Mouse (Mus musculus) kidney, adult 9 months (tissue): ENCODE results near the gene Polr3gl.

ENCODE experiments used
- DNase-seq: peaks from one replicate; pipeline ENCODE4 v3.0.0; 2022

The Polr3gl gene

DNA sequence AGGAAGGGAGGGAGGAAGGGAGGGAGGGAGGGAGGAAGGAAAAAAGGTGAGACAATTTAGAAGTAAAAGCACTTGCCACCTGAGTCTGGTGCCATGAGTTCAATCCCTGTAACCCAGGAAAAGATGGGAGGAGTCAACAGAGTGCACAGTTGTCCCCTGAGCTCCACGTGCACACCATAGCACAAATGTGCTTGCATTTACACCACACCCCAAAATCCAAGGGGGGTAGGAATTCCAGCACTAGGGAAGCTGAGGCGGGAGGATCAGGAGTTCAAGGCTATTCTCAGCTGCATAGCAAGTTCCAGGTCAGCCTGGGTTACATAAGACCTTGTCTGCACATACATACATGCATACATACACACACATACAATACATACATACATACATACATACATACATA is 22.6 kb downstream of the Polr3gl start:
- no peak for DNase-seq

DNA sequence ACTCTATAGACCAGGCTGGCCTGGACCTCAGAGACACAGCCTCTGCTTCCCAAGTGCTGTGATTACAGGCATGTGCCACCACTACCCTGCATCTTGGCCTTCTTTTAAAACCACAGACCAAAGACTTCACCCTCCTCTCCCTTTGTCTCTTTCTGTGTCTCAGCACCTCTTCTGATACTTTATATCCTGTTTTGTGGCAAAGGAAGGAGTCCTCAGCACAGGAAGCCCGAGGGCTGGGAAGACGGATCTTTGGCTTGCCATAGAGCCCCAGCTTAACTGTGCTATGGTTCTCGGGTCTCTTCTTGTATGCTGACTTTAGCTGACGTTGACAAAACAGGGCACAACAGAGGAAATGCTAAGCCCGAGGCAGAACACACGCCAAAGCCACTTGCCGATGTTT is 23.3 kb downstream of the Polr3gl start:
- DNase-seq = peak; percentile 42

DNA sequence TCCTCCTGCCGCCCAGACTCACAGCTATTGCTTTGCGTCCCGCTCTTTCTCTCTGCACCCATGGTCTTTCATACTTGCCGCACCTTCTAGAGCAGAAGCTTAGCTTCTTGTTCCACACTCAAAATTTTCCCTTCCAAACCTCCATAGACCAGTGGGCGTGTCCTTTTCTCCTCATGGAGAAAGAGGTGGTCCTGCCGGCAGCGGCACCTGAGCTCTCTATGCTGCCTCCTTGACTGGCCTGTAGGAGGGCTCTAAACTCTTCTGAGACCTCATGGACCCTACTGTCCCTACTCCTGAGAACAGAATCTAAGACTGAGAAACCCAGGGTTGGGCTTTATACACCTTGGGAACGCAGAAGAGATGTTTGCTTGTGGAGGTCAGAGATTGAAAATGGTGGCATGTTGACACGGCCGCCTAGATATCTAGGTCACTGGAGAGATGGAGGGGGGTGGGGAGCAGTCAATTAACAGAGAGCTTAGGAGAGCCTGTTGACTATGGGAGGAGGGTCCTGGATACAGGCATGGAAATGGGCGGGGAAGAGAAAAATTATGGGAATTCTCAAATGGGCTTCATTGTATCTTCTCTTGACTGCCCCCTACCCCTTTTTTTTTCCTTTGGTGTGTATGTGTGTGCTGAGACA is 23.9 kb downstream of the Polr3gl start:
- DNase-seq = peak; percentile 30

DNA sequence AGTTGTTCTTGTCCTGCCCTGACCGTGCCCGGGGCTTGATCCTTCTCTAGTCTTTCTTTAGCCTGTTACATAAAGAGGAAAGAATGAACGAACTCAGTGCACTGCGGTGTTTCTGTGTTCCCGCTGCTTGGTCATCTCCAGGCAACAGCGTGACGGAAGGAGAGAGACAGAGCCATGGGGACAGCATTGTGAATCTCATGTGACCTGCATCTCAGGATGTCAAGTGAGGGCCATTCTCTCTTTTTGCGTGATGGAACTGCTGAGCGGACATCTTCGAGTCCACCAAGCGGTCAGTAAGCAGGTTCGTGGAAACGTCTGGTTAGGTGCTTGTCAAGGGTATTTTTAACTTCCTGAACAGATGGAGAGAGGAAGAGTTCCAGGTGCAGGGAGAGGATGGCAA is 24.5 kb downstream of the Polr3gl start:
- peak; percentile 62 for DNase-seq

DNA sequence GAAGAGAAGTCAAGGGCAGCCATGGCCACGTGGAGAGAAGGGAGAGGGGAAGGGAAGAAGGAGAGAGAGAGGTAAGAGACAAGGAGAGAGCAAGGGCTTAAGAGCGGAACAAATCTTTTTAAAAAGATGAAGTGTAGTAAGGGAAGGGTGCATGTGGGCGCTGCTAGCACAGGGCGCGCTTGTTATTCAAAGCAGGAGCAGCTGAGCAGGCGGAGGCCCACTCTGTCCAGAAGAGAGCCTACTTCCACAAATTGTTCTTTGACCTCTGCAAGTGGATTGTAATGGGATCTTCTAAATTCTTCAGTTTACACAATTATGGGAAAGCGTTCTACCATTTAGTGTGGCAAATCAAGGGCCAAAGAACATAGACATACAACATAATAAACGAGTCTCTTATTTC is 25.4 kb downstream of the Polr3gl start:
- DNase-seq = peak; percentile 40

DNA sequence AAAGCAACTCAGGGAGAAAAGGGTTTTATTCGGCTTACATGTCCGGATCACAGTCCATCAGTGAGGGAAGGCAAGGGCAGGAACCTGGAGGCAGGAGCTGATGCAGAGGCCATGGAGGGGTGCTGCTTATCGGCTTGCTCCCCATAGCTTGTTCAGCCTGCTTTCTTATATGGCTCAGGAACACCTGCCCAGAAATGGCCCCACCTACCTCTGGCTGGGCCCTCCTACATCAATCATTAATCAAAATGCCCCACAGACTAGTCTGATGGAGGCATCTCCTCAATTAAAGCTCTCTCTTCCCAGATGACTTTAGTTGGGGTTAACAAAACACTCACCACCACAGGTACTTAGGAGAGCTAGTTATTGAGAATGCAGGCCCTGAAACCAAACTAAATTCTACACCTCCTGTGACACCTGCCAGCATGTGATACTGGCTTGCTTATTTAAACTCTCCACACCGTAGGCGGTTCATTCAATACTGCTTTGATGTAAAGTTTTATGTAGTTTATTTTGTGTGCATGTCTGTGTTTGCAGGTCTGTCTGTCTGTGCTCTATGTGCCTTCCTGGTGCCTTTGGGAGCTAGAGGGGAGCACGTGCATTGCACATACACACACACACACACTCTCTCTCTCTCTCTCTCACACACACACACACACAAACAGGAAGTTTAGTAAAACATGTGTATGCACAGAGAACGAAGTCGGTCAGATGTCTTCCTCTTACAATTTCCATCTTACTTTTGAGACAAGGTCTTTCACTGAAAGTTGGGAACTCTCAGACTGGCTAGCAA is 27.1 kb downstream of the Polr3gl start:
- peak; percentile 88 for DNase-seq

DNA sequence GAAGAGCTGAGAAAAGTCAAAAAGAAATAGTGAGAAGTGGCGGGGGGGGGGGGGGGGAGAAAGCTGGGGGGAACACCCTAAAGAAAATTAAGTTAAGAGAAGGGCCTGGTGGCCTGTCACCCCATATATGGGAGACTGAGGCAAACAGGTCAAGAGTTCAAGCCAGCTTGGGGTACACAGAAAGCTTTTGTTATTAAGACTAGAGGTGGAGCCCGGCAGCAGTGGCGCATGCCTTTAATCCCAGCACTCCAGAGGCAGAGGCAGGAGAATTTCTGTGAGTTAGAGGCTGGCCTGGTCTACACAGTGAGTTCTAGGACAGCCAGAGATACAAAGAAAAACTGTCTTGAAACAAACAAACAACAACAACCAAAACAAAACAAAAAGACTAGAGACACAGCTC is 28.9 kb downstream of the Polr3gl start:
- peak; percentile 16 for DNase-seq

DNA sequence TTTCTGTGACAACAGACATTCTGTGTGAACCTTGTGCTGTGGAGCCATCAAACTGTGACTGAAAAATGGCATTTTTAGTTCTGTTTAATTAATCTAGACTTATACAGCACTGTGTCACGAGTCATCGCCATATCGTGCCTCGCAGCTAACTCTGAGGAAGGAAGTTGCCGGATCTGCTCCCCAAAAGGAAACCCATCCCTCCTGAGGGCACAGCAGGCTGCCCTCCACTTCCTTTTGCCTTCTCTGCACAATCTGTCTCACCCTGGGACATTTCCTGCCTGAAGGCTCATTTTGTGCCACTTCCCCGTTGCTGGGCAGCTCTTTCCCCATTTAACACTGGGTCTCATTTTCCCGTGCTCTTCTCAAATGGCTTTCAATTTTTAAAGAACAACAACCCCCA is 29.3 kb downstream of the Polr3gl start:
- DNase-seq = peak; percentile 63

DNA sequence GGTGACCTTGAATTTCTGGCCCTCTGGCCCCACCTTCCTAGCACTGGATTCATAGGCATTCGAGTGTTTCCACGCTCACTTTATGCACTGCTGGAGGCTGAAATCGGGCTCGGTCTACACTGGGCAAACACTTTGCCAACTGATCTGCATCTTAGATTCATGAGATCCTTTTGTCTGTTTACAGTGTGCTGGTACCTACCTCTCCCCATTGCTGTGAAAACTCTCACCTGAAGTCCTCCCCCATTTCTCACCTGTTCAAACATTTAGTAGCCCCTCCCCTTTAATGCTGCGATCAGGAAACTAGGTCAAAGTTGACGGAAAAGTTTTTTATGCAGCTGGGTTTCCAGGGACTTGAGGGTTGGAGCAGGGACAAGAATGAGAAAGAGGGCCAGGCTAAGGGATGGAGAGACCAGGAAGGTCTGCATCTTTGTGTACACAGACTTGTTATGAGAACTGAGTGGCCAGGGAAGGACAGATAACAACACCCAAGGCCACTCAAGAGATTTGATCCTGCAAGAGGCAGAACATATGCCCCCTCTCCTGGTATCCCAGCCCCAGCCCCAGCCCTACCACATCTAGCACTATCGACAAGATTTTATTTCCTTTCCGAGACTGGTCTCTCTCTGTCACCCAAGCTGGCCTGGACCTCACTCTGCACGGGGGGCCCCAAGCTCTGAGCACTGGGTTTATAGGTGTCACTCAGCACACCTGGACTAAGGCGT is 29.9 kb downstream of the Polr3gl start:
- DNase-seq = peak; percentile 70

DNA sequence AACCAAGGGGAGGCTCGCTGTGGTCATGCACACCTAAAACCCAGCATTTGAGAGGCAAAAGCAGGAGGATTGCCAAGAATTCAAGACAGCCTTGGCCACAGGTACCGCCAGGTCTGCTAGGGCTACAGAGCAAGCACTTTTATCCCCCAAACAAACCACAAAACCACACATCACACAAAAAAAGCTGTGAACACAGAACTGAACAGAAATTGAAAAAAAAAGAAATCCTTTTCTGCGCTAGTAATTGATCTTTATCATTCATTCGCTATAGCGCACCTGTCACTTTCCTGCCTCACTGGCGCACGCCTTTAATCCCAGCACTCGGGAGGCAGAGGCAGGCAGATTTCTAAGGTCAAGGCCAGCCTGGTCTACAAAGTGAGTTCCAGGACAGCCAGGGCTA is 30.7 kb downstream of the Polr3gl start:
- peak; percentile 45 for DNase-seq

DNA sequence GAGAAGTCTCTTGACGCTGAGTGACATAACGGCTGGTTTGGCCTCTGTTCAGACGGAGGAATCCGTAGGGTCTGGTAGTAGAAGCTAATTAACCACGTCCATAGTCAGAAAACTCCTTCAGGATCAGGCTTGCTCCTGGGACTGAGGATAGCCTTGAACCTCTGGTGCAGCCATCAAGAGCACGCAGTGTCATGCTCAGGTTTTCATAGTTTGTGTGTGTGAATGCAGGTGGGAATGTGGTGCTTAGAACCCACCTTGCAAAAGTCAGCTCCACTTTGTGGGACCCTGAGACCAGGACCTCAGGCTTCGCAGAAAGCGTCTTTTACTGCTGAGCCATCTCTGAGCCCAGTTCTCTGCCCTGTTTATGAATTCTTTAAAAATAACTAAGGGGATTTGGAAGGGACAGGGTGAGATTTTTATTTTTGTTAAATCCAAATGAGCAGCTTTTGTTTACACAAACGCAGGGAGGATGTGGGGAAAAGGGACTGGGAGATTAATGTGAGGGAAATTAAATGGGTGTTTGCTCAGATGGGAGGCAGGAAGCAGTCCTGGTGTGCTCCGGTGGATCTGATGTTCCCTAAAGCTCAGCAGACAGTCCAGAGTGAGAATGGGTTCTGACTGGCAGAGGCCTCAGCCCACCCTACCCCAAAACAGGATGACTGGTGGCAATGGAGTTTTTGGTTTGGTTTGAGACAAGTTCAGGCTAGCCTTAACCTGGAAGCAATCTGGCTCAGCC is 31.9 kb downstream of the Polr3gl start:
- DNase-seq = peak; percentile 55

DNA sequence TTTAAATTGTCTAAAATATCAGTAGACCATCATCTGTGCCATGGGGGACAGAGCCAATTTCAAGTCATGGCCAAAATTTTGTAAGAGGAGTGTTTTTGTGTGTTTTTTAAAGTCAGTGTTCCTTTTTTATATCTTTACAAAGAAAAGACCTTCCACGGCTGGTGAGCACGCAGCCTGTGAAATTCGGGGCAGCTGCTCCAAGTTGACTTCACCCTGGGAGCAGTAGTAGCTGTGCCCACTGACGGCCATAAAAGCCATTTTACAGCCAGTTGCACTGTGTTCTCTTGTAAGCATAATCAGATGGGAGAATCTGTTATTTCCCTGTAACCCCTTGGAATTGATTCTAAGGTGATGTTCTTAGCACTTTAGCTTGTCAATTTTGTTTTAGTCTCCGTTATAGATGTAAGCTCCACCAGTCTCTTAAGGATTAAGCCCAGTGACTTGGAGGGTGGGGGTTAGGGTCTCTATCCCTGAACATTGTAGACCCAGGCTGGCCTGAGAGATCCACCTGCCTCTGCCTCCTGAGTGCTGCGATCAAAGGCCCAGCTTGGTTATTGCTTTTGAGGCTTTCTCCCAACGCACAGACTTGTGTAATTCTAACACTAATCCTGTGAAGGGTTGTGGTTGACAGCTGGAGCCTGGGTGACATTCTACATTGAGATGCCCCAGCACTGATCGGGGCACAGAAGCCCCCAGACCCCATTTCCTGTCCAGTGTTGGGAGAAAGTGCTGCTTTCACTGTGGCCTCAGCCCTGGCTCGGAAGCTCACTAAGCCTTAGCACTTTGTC is 32.9 kb downstream of the Polr3gl start:
- peak; percentile 25 for DNase-seq

DNA sequence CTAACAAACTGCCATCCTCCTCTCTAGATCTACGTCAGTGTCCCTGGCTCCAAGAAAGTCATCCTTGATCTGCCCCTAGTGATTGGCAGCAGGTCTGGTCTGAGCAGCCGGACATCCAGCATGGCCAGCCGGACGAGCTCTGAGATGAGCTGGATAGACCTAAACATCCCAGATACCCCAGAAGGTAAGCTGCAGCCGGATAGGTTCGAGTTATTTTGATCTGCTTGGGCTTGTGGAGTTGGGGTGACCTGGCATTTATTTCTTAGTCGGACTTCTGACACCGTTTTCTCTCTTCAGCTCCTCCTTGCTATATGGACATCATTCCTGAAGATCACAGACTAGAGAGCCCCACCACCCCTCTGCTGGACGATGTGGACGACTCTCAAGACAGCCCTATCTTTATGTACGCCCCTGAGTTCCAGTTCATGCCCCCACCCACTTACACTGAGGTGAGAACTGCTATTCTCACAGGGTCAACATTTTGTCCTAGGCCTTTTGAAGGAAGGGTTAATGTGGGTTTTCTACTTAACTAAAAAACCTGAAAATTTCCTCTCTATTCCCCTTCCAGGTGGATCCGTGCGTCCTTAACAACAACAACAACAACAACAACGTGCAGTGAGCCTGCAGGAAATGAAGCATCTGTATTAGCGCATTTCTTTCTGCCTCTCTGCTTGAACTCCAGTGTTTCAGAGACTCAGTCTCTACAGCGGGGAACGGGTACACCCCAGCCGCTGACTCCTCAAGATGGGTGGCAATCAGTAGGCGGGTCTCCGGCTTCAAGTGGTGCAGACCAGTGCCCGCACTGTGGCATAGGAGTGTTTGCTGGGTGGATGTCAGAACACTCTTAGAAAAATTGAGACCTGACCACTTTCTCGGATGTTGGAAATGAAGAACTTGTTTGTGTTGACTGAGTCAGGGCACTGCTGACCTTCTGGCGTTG is 33.8 kb downstream of the Polr3gl start:
- peak; percentile 43 for DNase-seq

DNA sequence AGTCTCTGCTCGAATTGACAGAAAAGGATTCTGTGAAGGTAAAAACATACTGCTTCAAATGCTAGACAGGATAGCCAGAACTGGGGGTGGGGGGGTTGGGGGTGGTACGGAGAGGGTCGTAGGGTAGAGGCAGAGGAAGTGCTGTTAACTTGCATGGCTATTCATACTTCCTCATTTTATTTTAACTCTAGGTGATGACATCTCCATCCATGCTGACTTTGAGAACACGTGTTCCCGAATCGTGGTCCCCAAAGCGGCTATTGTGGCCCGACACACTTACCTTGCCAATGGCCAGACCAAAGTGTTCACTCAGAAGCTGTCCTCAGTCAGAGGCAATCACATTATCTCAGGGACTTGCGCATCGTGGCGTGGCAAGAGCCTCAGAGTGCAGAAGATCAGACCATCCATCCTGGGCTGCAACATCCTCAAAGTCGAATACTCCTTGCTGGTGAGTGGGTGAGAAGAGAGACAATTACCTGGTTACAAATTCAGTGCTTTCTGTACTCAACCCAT is 34.5 kb downstream of the Polr3gl start:
- DNase-seq = peak; percentile 28

DNA sequence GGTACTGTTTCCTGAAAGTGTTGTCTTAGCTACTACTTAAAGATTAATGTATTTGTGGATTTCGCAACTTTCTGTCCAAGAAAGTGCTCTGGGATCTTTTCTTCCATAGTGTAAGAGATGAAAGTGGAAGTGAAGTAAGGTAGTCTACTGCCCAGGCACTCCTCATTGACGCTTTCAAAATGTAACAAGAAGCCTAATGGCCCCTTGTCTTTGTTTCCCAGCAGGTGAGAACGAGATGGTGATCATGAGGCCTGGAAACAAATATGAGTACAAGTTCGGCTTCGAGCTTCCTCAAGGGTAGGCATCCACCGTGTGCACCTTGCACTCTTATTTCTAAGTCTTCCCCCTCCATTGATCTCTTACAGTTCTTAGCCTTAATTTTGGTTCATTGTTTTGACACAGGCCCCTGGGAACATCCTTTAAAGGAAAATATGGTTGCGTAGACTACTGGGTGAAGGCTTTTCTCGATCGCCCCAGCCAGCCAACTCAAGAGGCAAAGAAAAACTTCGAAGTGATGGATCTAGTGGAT is 35.2 kb downstream of the Polr3gl start:
- DNase-seq = peak; percentile 35

DNA sequence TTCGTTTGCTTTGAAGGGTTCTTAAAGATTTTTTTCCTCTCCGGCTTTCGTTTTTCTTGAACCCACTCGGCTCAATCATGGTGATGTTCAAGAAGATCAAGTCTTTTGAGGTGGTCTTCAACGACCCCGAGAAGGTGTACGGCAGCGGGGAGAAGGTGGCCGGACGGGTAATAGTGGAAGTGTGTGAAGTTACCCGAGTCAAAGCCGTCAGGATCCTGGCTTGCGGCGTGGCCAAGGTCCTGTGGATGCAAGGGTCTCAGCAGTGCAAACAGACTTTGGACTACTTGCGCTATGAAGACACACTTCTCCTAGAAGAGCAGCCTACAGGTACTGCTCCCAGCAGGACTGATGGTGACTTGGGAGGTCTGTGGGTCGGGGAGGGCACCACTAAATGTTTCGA is 35.8 kb downstream of the Polr3gl start:
- peak; percentile 60 for DNase-seq

DNA sequence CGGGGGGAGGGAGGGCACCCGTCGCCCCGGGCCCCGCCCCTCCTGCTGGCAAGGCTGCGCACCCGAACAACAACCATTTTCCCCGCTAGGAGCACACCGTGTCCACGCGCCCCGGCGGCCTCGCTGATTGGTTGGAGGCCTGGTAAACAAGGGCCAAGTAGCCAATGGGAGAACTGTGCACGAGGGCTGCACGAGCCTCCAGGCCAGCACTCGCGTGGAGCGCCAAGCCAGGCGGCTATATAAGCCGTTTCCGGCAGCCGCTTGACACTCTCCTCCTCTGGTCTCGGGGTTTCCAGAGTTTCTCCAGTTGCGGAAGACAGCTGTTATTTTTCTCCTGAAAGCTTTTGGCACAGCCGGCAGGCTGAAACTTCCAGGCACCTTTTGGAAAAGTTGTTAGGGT is 36.3 kb downstream of the Polr3gl start, which contains the start of gene Txnip:
Gene Txnip, plus strand, starts transcription at position 264 of the 400 bp plus-strand sequence.
- DNase-seq = peak; percentile 100

DNA sequence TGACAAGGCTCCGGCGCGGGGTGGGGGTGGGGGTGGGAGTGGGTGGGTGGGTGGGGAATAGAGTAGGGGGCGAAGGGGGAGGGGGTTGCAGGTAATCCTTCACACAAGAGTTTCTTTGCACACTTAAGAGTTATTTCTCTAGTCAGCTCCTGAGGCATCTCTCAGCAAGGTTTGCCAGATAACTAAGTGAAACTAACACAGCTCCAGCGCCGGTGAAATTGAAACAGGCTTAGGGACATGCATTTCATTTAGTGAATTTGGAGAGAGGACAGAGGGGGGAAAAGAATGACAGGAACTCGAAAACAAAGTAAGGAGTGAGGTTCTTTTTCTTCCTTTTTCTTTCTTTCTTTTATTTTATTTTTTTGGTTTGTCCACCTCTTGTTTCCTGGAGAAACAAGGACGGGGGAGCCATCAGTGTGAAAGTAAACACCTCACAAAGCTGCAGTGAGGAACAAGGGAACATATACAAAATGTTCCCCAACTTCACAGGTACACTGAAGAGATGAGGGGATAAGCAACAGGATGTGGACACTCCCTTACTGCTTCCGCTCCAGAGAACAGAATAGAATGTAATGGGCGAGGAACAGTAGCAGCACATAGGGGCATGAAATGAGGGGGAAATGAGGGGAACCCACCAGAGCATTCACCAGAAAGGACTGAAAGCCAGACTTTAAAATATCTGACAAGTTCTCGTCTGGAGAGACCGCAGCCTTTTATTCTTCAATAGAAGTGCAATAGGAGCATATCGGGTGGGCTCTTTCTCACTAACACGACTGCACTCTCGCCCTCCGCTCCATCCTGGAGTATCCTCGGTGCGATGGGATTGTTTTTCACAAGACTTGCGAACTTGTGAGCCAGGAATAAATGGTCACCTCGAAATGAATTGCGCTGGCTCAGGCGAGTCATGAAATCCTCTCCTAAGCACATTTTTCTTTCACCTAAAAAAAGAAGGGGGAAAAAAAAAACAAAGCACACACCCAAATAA is 37.0 kb downstream of the Polr3gl start:
- DNase-seq = peak; percentile 58

DNA sequence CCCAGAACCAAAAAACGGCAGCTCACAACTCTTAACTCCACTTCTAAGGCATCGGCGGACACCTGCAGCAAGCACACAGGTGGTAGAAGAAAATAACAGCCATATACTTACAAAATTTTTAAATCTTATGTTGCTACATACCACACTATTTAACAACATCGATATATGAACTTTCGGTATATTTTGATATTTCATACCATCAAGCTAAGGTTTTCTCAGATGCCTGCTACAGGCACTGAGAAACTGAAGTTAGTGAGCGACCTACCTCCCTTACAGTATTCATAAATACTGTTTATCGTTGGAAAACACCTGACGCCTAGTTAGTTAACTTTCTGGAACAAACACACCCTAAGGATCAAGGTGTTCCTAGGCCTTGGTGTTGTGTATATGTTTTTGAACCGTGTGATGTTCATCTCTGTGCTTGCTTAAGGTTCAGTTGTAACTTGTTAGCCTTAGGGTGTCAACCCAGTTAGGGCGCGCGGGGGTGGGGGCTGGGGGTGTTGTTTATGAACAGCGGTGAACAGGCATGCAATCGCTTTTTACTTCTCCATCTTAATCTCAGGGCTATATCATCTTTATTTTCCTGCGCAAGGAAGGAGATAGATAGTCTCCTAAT is 37.9 kb downstream of the Polr3gl start:
- peak; percentile 37 for DNase-seq
